ENCODE assay signal across 10 mouse cellular contexts in the genomic region with DNA sequence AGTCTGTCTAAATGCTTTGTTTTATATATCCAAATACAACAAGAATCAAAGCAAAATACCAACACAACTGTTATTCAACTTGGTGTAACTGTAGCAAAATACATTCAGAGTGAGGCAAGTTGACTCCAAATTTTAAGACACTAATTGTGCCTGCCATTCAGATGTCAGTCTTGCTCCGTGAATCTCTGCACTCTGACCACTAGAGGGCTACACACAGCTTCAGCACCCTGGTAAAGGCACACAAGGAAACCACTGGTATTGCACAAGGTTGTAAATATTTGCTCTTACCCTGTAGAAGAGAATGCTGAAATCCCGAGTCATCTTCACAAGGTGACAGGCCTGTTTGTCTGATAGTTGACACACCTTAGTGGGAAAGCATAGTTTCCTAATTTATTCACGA. TPM values are rescaled to one million over a fixed set of nuclear protein-coding genes. Genes with fewer than 3 reads are reported as not detected.
DNase-seq lines count a peak whose midpoint lies in the region; ATAC-seq and TF ChIP-seq lines count a peak whose summit lies in the region.
"Had no signal": no experiment of that assay in that cellular context is flagged by ENCODE, and none has a peak within 500 bp of the region (broad histone marks: within the 10 kb centered on the region; RNA-seq: fewer than 3 reads in every experiment).

No protein-coding gene starts in this region.

- dilution Hi-C loops in CH12.LX (cut with MboI; ENCODE audit: extremely low pct_ligation_motif_present, extremely low pct_unique_long_range_greater_than_20kb, low sequenced_read_pairs) = no loop called here

- no peaks in the 10 kb centered on the region for H3K36me3 ChIP-seq in heart, adult 2 months (ENCODE audit: control insufficient read depth, insufficient read depth, low read length)
- peaks cover 6% of the 10 kb centered on the region for H3K36me3 ChIP-seq in heart, embryonic 12.5 days
- H3K36me3 ChIP-seq in CH12.LX (replicated peaks in 1 of 2; ENCODE audit: control insufficient read depth in 1 of 2, insufficient read depth in 1 of 2, low read length in 1 of 2) = peaks cover 0 to 27% of the 10 kb centered on the region in 2 experiments
- H3K36me3 ChIP-seq in liver, embryonic 13.5 days = peaks cover 30% of the 10 kb centered on the region
- H3K36me3 ChIP-seq: embryonic facial prominence, embryonic 15.5 days; neural tube, embryonic 12.5 days had no signal

- peak in 1 of 2 experiments; percentile 6 for DNase-seq in heart, adult 2 months
- peak; percentile 66 for DNase-seq in CH12.LX (ENCODE audit: extremely low read depth)
- peak; percentile 33 for DNase-seq in c-Kit-positive CD71-positive TER-119-negative erythroid progenitor cells, embryonic 14.5 days (ENCODE audit: low read depth)
- DNase-seq in heart, postnatal 10 days = peak; percentile 27 to 40
- peak; percentile 13 for DNase-seq in liver, embryonic 13.5 days
- peak; percentile 61 for DNase-seq in retina, embryonic 14.5 days (ENCODE audit: low spot score)
- DNase-seq in ovary, postnatal 10 days (ENCODE audit: low spot score) = no peak

- no peak for TF ChIP-seq POLR2A in heart, adult 2 months (IDR thresholded peaks at IDR 0.05; ENCODE audit: insufficient read depth, low read depth, low read length)
- no peak for TF ChIP-seq POLR2A in CH12.LX (IDR thresholded peaks at IDR 0.05; ENCODE audit: low read depth, low read length)

- TF ChIP-seq EP300 in heart, adult 2 months (IDR thresholded peaks at IDR 0.05; ENCODE audit: insufficient read depth, low read depth, low read length) = no peak
- no peak for TF ChIP-seq EP300 in CH12.LX (IDR thresholded peaks at IDR 0.05; ENCODE audit: low read length)

- no peak for ATAC-seq in heart, embryonic 12.5 days (ENCODE audit: insufficient number of reproducible peaks, low FRiP score)
- peak; percentile 68 for ATAC-seq in liver, embryonic 13.5 days (ENCODE audit: low read depth)

- WGBS in heart, adult 2 months = 41% methylated on average over 3 of the region's 3 CpGs
- 43% methylated on average over 3 of the region's 3 CpGs for WGBS in heart, embryonic 12.5 days
- 21% methylated on average over 3 of the region's 3 CpGs for WGBS in liver, embryonic 13.5 days (ENCODE audit: insufficient replicate concordance)

- peak; percentile 70 for TF ChIP-seq RAD21 in CH12.LX (IDR thresholded peaks at IDR 0.05; ENCODE audit: low read depth, low read length)

- in situ Hi-C loops in CH12.LX (cut with MboI; ENCODE audit: low pct_ligation_motif_present, low pct_unique_long_range_greater_than_20kb, low sequenced_read_pairs) = no loop called here

- H3K9ac ChIP-seq in heart, adult 2 months (ENCODE audit: low read depth, low read length) = no peak overlapping the region
- H3K9ac ChIP-seq in heart, embryonic 12.5 days = no peak overlapping the region
- no peak overlapping the region for H3K9ac ChIP-seq in CH12.LX (ENCODE audit: insufficient read depth, low read depth)
- H3K9ac ChIP-seq in liver, embryonic 13.5 days = no peak overlapping the region
- H3K9ac ChIP-seq: embryonic facial prominence, embryonic 15.5 days; neural tube, embryonic 12.5 days had no signal

- no peaks in the 10 kb centered on the region for H3K27me3 ChIP-seq in heart, adult 2 months (ENCODE audit: control insufficient read depth, insufficient read depth, low read length)
- H3K27me3 ChIP-seq in heart, embryonic 12.5 days (replicated peaks) = no peaks in the 10 kb centered on the region
- no peaks in the 10 kb centered on the region for H3K27me3 ChIP-seq in CH12.LX (replicated peaks)
- H3K27me3 ChIP-seq in liver, embryonic 13.5 days = no peaks in the 10 kb centered on the region
- H3K27me3 ChIP-seq: embryonic facial prominence, embryonic 15.5 days; neural tube, embryonic 12.5 days had no signal

- no peaks in the 10 kb centered on the region for H3K9me3 ChIP-seq in heart, embryonic 12.5 days (replicated peaks)
- no peaks in the 10 kb centered on the region for H3K9me3 ChIP-seq in CH12.LX (replicated peaks; ENCODE audit: low read length)
- H3K9me3 ChIP-seq in liver, embryonic 13.5 days (replicated peaks) = no peaks in the 10 kb centered on the region
- H3K9me3 ChIP-seq: embryonic facial prominence, embryonic 15.5 days; neural tube, embryonic 12.5 days had no signal

- TF ChIP-seq CTCF in heart, adult 2 months (IDR thresholded peaks at IDR 0.05) = peak; percentile 91
- peak; percentile 86 to 88 for TF ChIP-seq CTCF in CH12.LX (conservative IDR thresholded peaks at IDR 0.05 in 1 of 2, IDR thresholded peaks at IDR 0.05 in 1 of 2; ENCODE audit: low read depth in 2 of 2, low read length in 2 of 2)

- H3K4me1 ChIP-seq in heart, adult 2 months (ENCODE audit: control insufficient read depth, insufficient read depth, low read length) = no peaks in the 10 kb centered on the region
- H3K4me1 ChIP-seq in heart, embryonic 12.5 days (replicated peaks) = no peaks in the 10 kb centered on the region
- H3K4me1 ChIP-seq in CH12.LX (ENCODE audit: control insufficient read depth in 1 of 2, insufficient read depth in 2 of 2) = peaks cover 0 to 9% of the 10 kb centered on the region in 2 experiments; a peak in 1 of 4 replicates
- H3K4me1 ChIP-seq in liver, embryonic 13.5 days (replicated peaks) = 0 out of 2 replicates have a peak, but pooled peaks cover 3% of the 10 kb centered on the region
- H3K4me1 ChIP-seq: embryonic facial prominence, embryonic 15.5 days; neural tube, embryonic 12.5 days had no signal

- H3K27ac ChIP-seq in heart, adult 2 months = no peak overlapping the region
- H3K27ac ChIP-seq in heart, embryonic 12.5 days (ENCODE audit: poor library complexity, severe bottlenecking) = no peak overlapping the region
- no peak overlapping the region for H3K27ac ChIP-seq in CH12.LX (ENCODE audit: insufficient read depth, low read depth)
- H3K27ac ChIP-seq in liver, embryonic 13.5 days = no peak overlapping the region
- H3K27ac ChIP-seq: embryonic facial prominence, embryonic 15.5 days; neural tube, embryonic 12.5 days had no signal

- H3K4me3 ChIP-seq in heart, adult 2 months = no peak overlapping the region
- H3K4me3 ChIP-seq in heart, embryonic 12.5 days = no peak overlapping the region
- no peak overlapping the region for H3K4me3 ChIP-seq in CH12.LX (replicated peaks in 1 of 3; ENCODE audit: low read depth in 2 of 3, low read length in 2 of 3, poor library complexity in 1 of 3)
- no peak overlapping the region for H3K4me3 ChIP-seq in liver, embryonic 13.5 days (replicated peaks)
- H3K4me3 ChIP-seq: embryonic facial prominence, embryonic 15.5 days; neural tube, embryonic 12.5 days had no signal

- no peaks in the 10 kb centered on the region for H3K79me2 ChIP-seq in heart, adult 2 months (replicated peaks; ENCODE audit: control insufficient read depth, insufficient read depth, low read length)
- H3K79me2 ChIP-seq in CH12.LX (replicated peaks; ENCODE audit: control insufficient read depth, extremely low read depth, insufficient read depth, poor library complexity, severe bottlenecking) = no peaks in the 10 kb centered on the region

- intact Hi-C loops in heart, adult 2 months (cut with DNase I) = loop anchor here (5.0 kb wide), 1 partner anchor 885 kb away; no protein-coding TSS in a partner anchor
- intact Hi-C loops in heart, postnatal 10 days (cut with DNase I) = loop anchor here (5.0 to 10.0 kb wide), 3 partner anchors 55 to 885 kb away; no protein-coding TSS in a partner anchor

- H3K4me2 ChIP-seq in heart, embryonic 12.5 days = no peak overlapping the region
- no peak overlapping the region for H3K4me2 ChIP-seq in CH12.LX (ENCODE audit: insufficient read depth, low read depth, poor library complexity, severe bottlenecking)
- no peak overlapping the region for H3K4me2 ChIP-seq in liver, embryonic 13.5 days
- H3K4me2 ChIP-seq: embryonic facial prominence, embryonic 15.5 days; neural tube, embryonic 12.5 days had no signal

TF ChIP-seq in CH12.LX, 34 proteins besides CTCF, POLR2A, EP300 and RAD21:
- peak; percentile 78 for TF ChIP-seq SMC3 (IDR thresholded peaks at IDR 0.05; ENCODE audit: low read depth, low read length)
- no peak for TF ChIP-seq USF1 (IDR thresholded peaks at IDR 0.05; ENCODE audit: low read depth, low read length)

RNA-seq across cellular contexts. Expression of gene Neil3, which starts 31.8 kb away (rescaled TPM):
- total RNA-seq in heart, adult 2 months (2021) = under 1 TPM in 1 of 2 experiments, not detected in 1; 0.18 TPM
- polyA plus RNA-seq in heart, adult 2 months (2012; rRNA removed) = 0.10 and 0.23 TPM in 2 replicates
- polyA plus RNA-seq in heart, embryonic 12.5 days (2016; fragmentation: Nextera tagmentation; extraction: Ambion mirVana) = 21.3 and 22.1 TPM in 2 replicates
- total RNA-seq in CH12.LX (2012; rRNA removed) = 10.3 TPM in 2 replicates
- total RNA-seq in CH12.LX (2014; rRNA removed) = 16.7 and 19.2 TPM in 2 replicates
- polyA plus RNA-seq in CH12.LX (2012; ENCODE audit: insufficient read length, low read depth) = 14.5 and 14.7 TPM in 2 replicates
- 1 to 10 TPM; 5.5 TPM for total RNA-seq in heart, postnatal 10 days (2021)
- 30.3 and 36.3 TPM in 2 replicates for polyA plus RNA-seq in liver, embryonic 13.5 days (2015; fragmentation: Nextera tagmentation; extraction: Ambion mirVana)

Comparison
In these comparisons a context has a peak if more than half of its experiments do, and no peak if none do; other contexts are left out.
1. RNA of gene Neil3, which starts 31.8 kb away (polyA plus RNA-seq): 30.3 to 36.3 TPM in liver, embryonic 13.5 days, 21.3 to 22.1 TPM in heart, embryonic 12.5 days and 14.5 to 14.7 TPM in CH12.LX; 0.10 to 0.23 TPM in heart, adult 2 months; every median in the first group is over 10 times any median in the second.